Comparison of ENCODE assay signal across 8 mouse cellular contexts in genomic region chr5:134639269-134639682, GRCm38 (mm10). TPM values are rescaled to one million over a fixed set of nuclear protein-coding genes. Genes with fewer than 3 reads are reported as not detected.
A peak's percentile ranks its signal among the peaks of the same experiment; 100 is the strongest.
DNase-seq lines count a peak whose midpoint lies in the region; ATAC-seq lines count a peak whose summit lies in the region.

Eif4h (minus strand) TSS chr5:134639490.

- peaks cover 12% of the 10 kb centered on the region for H3K4me1 ChIP-seq in intestine, embryonic 14.5 days (replicated peaks; ENCODE audit: control insufficient read depth, insufficient read depth, low read length)

- H3K4me3 ChIP-seq in intestine, embryonic 14.5 days (ENCODE audit: low read depth, low read length): peak within 1 kb of the TSS; percentile 97

- H3K36me3 ChIP-seq in intestine, embryonic 14.5 days (ENCODE audit: control insufficient read depth, insufficient read depth, low read length): peaks cover 27% of the 10 kb centered on the region

- intact Hi-C loops in left cerebral cortex, postnatal 14 days (cut with DNase I): no loop called here

- H3K4me2 ChIP-seq in intestine, embryonic 14.5 days (ENCODE audit: low read length): peak within 1 kb of the TSS; percentile 81

- DNase-seq in adrenal gland, adult 18-20 months (ENCODE audit: low spot score in 2 of 2): peak; percentile 98
- DNase-seq in embryo, embryonic 11 days: peak; percentile 99
- DNase-seq in gastrocnemius, postnatal 25 days: peak; percentile 97
- peak; percentile 99 for DNase-seq in intestine, embryonic 14.5 days (ENCODE audit: low spot score)
- peak; percentile 97 for DNase-seq in left cerebral cortex, postnatal 14 days (ENCODE audit: low spot score in 2 of 2)
- DNase-seq in mesoderm, embryonic 11.5 days (ENCODE audit: low read depth, low spot score): peak; percentile 98
- peak; percentile 92 to 93 for DNase-seq in right cerebral cortex, postnatal 36 days (ENCODE audit: low spot score in 2 of 2)
- peak; percentile 95 for DNase-seq in yolk sac, embryonic 10.5 days (ENCODE audit: low spot score)

- H3K9me3 ChIP-seq in intestine, embryonic 14.5 days (ENCODE audit: control insufficient read depth, low read length): no peaks in the 10 kb centered on the region

- H3K27ac ChIP-seq in intestine, embryonic 14.5 days (ENCODE audit: low read depth): peak within 1 kb of the TSS; percentile 94

- under 1% methylated on average over 52 of the region's 52 CpGs for WGBS in intestine, embryonic 14.5 days

- no peaks in the 10 kb centered on the region for H3K27me3 ChIP-seq in intestine, embryonic 14.5 days (replicated peaks; ENCODE audit: control insufficient read depth, insufficient read depth, low read length)

- H3K9ac ChIP-seq in intestine, embryonic 14.5 days (ENCODE audit: low read length): peak within 1 kb of the TSS; percentile 99

- peak; percentile 94 for ATAC-seq in intestine, embryonic 14.5 days (replicated peaks; ENCODE audit: low FRiP score, low TSS enrichment, low read depth)

RNA-seq across cellular contexts. Expression of gene Eif4h, which starts in this region (rescaled TPM):
- 100 to 1,000 TPM; 266 to 273 TPM for total RNA-seq in adrenal gland, adult 18-20 months (2021)
- total RNA-seq in gastrocnemius, postnatal 25 days (2021): 10 to 100 TPM; 85.7 to 97.7 TPM
- polyA plus RNA-seq in intestine, embryonic 14.5 days (2014; fragmentation: Nextera tagmentation; extraction: Ambion mirVana): 437 and 474 TPM in 2 replicates
- 100 to 1,000 TPM; 309 to 328 TPM for total RNA-seq in left cerebral cortex, postnatal 14 days (2021)

Comparison
In these comparisons a context has a peak if more than half of its experiments do, and no peak if none do; other contexts are left out.
1. Peak in every context shown above with its lines: DNase-seq, ATAC-seq, H3K4me3 ChIP-seq and H3K27ac ChIP-seq.